Mouse (Mus musculus) G1E (cell line): ENCODE results near the gene Gfod1.

Experiments used
- CTCF ChIP-seq: IDR thresholded peaks from 2 replicates; pipeline ENCODE4 v1.5.1; 2012; ENCODE audit warnings: low read depth, low read length, inconsistent platforms, mixed read lengths
- GATA1 ChIP-seq: IDR thresholded peaks from 2 replicates; pipeline ENCODE4 v1.6.1; 2012; ENCODE audit warnings: borderline replicate concordance, low read length, inconsistent platforms, mixed read lengths
- GATA2 ChIP-seq: IDR thresholded peaks from 2 replicates; pipeline ENCODE4 v1.6.1; 2012; ENCODE audit warnings: low read depth, low read length, inconsistent platforms, borderline replicate concordance
- POLR2AphosphoS5 ChIP-seq: IDR thresholded peaks from 2 replicates; pipeline ENCODE4 v1.6.1; 2012; ENCODE audit warnings: low read depth, low read length, inconsistent platforms; ENCODE audit not compliant: insufficient replicate concordance
- TAL1 ChIP-seq: conservative IDR thresholded peaks from 2 replicates; pipeline ENCODE4 v1.6.1; 2012; ENCODE audit warnings: low read depth, low read length, inconsistent platforms, mixed read lengths

DNA sequence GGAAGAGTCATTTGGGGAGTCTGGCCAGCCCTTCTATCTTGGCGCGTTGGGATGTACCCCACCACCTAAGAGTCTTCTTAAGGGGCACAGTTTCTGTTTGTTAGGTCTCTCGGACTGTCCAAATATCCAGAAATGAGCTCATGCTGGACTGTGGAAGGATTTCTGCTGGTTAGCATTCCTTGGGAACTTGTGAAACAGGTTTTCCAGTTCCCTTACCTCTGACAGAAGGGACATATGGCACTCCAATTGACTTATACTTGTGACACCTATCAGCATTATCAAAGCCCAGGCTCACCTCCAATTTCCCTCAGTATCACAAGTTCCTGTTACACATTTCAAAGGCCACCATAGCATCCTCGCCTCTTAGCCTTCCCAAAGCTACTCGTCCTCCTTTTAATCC lies 93.0 kb downstream of the Gfod1 start:
- no peak for TF ChIP-seq CTCF
- no peak for TF ChIP-seq GATA1
- no peak for TF ChIP-seq TAL1
- no peak for TF ChIP-seq POLR2AphosphoS5
- no peak for TF ChIP-seq GATA2
